Mouse (Mus musculus): ENCODE data around the gene Btnl6. TPM values are rescaled to one million over a fixed set of nuclear protein-coding genes. Genes with fewer than 3 reads are reported as not detected.
A peak's percentile ranks its signal among the peaks of the same experiment; 100 is the strongest.
"Not testable (repeated sequence)": the region's sequence is repeated elsewhere in the genome, so short reads cannot be mapped to it uniquely, and the experiment has no call there.

Gene Btnl6
- polyA plus RNA-seq, 1 experiment from 2014 or later = 30.9 TPM

- ATAC-seq = peak; percentile 89
- H3K9me3 ChIP-seq (ENCODE audit: control insufficient read depth, low read length); H3K4me1 ChIP-seq (ENCODE audit: control insufficient read depth, insufficient read depth, low read length); H3K27me3 ChIP-seq (replicated peaks; ENCODE audit: control insufficient read depth, insufficient read depth, low read length); H3K36me3 ChIP-seq (ENCODE audit: control insufficient read depth, insufficient read depth, low read length): not testable (repeated sequence)
- Histone ChIP-seq H3K9ac (ENCODE audit: low read depth, low read length) (peak within 1 kb of the TSS; percentile 57), H3K4me2 (ENCODE audit: low read depth, low read length) (peak within 1 kb of the TSS; percentile 55), H3K4me3 (ENCODE audit: low read length) (peak within 1 kb of the TSS; percentile 43), H3K27ac (ENCODE audit: low read length) (peak within 1 kb of the TSS; percentile 76)
- 59% methylated on average over 4 of the region's 5 CpGs for WGBS
Measured at GRCm38 (mm10) chr17:34477238-34478013, 39.7 kb downstream of the Btnl6 start, which contains the start of gene Btnl4. TSS of gene Btnl4 (minus strand) at chr17:34477318.

GRCm38 (mm10) chr17:34476427-34476826 lies 40.7 kb downstream of the Btnl6 start:
- H3K4me1 ChIP-seq (ENCODE audit: control insufficient read depth, insufficient read depth, low read length) = no peaks in the 10 kb centered on the region
- peak overlapping the region; percentile 57 for H3K9ac ChIP-seq (ENCODE audit: low read depth, low read length)
- WGBS = 71% methylated on average over 1 of the region's 2 CpGs
- peak overlapping the region; percentile 55 for H3K4me2 ChIP-seq (ENCODE audit: low read depth, low read length)
- 0 out of 2 replicates have a peak, but pooled peaks have one; percentile 15 for ATAC-seq
- H3K27me3 ChIP-seq (replicated peaks; ENCODE audit: control insufficient read depth, insufficient read depth, low read length) = no peaks in the 10 kb centered on the region
- peak overlapping the region; percentile 43 for H3K4me3 ChIP-seq (ENCODE audit: low read length)
- H3K27ac ChIP-seq (ENCODE audit: low read length) = peak overlapping the region; percentile 76
- H3K36me3 ChIP-seq (ENCODE audit: control insufficient read depth, insufficient read depth, low read length) = no peaks in the 10 kb centered on the region
- H3K9me3 ChIP-seq (ENCODE audit: control insufficient read depth, low read length) = no peaks in the 10 kb centered on the region

GRCm38 (mm10) chr17:34475060-34475459 lies 42.1 kb downstream of the Btnl6 start:
- no peaks in the 10 kb centered on the region for H3K27me3 ChIP-seq (replicated peaks; ENCODE audit: control insufficient read depth, insufficient read depth, low read length)
- WGBS = 62% methylated on average over 3 of the region's 3 CpGs
- no peaks in the 10 kb centered on the region for H3K9me3 ChIP-seq (ENCODE audit: control insufficient read depth, low read length)
- peak overlapping the region; percentile 57 for H3K9ac ChIP-seq (ENCODE audit: low read depth, low read length)
- no peaks in the 10 kb centered on the region for H3K4me1 ChIP-seq (ENCODE audit: control insufficient read depth, insufficient read depth, low read length)
- peak overlapping the region; percentile 43 for H3K4me3 ChIP-seq (ENCODE audit: low read length)
- ATAC-seq = peak; percentile 60
- peak overlapping the region; percentile 73; the same call in 1 of the 2 replicates for H3K27ac ChIP-seq (ENCODE audit: low read length)
- no peaks in the 10 kb centered on the region for H3K36me3 ChIP-seq (ENCODE audit: control insufficient read depth, insufficient read depth, low read length)
- peak overlapping the region; percentile 55 for H3K4me2 ChIP-seq (ENCODE audit: low read depth, low read length)

- Histone ChIP-seq H3K4me1 (ENCODE audit: control insufficient read depth, insufficient read depth, low read length) (no peaks in the 10 kb centered on the region), H3K27me3 (replicated peaks; ENCODE audit: control insufficient read depth, insufficient read depth, low read length) (no peaks in the 10 kb centered on the region), H3K9ac (ENCODE audit: low read depth, low read length) (no peak overlapping the region), H3K4me2 (ENCODE audit: low read depth, low read length) (no peak overlapping the region), H3K27ac (ENCODE audit: low read length) (no peak overlapping the region), H3K36me3 (ENCODE audit: control insufficient read depth, insufficient read depth, low read length) (no peaks in the 10 kb centered on the region), H3K4me3 (ENCODE audit: low read length) (no peak overlapping the region), H3K9me3 (ENCODE audit: control insufficient read depth, low read length) (no peaks in the 10 kb centered on the region)
- WGBS = 58% methylated on average over 2 of the region's 2 CpGs
- ATAC-seq = no peak
Measured at GRCm38 (mm10) chr17:34470491-34470890, 46.7 kb downstream of the Btnl6 start.

GRCm38 (mm10) chr17:34465906-34466305 lies 51.2 kb downstream of the Btnl6 start:
- H3K9ac ChIP-seq (ENCODE audit: low read depth, low read length); ATAC-seq; H3K27ac ChIP-seq (ENCODE audit: low read length); H3K4me1 ChIP-seq (ENCODE audit: control insufficient read depth, insufficient read depth, low read length); H3K36me3 ChIP-seq (ENCODE audit: control insufficient read depth, insufficient read depth, low read length); H3K27me3 ChIP-seq (replicated peaks; ENCODE audit: control insufficient read depth, insufficient read depth, low read length); H3K4me2 ChIP-seq (ENCODE audit: low read depth, low read length); H3K9me3 ChIP-seq (ENCODE audit: control insufficient read depth, low read length); H3K4me3 ChIP-seq (ENCODE audit: low read length): not testable (repeated sequence)

- ATAC-seq = no peak
- H3K4me3 ChIP-seq (ENCODE audit: low read length) = no peak overlapping the region
- 0 out of 2 replicates have a peak, but pooled peaks cover 5% of the 10 kb centered on the region for H3K4me1 ChIP-seq (ENCODE audit: control insufficient read depth, insufficient read depth, low read length)
- 83% methylated on average over 3 of the region's 3 CpGs for WGBS
- H3K9me3 ChIP-seq (ENCODE audit: control insufficient read depth, low read length) = no peaks in the 10 kb centered on the region
- no peaks in the 10 kb centered on the region for H3K36me3 ChIP-seq (ENCODE audit: control insufficient read depth, insufficient read depth, low read length)
- no peaks in the 10 kb centered on the region for H3K27me3 ChIP-seq (replicated peaks; ENCODE audit: control insufficient read depth, insufficient read depth, low read length)
- H3K27ac ChIP-seq (ENCODE audit: low read length) = no peak overlapping the region
- H3K4me2 ChIP-seq (ENCODE audit: low read depth, low read length) = no peak overlapping the region
- no peak overlapping the region for H3K9ac ChIP-seq (ENCODE audit: low read depth, low read length)
Measured at GRCm38 (mm10) chr17:34459255-34459654, 57.9 kb downstream of the Btnl6 start.

Other genes starting within 250 kb of the Btnl6 start
- gene H2-Aa, start 229.5 kb downstream of the Btnl6 start, polyA plus RNA-seq (2015; fragmentation: Nextera tagmentation; extraction: Ambion mirVana) = 15.7 and 17.5 TPM in 2 replicates
- gene H2-Eb1, start 211.5 kb downstream of the Btnl6 start, polyA plus RNA-seq (2015; fragmentation: Nextera tagmentation; extraction: Ambion mirVana) = 11.0 and 11.1 TPM in 2 replicates
- 0.05 TPM in 1 of 2 replicates, not detected in the other for gene H2-Eb2, start 191.7 kb downstream of the Btnl6 start, polyA plus RNA-seq (2015; fragmentation: Nextera tagmentation; extraction: Ambion mirVana)
- gene Btnl2, start 162.5 kb downstream of the Btnl6 start, polyA plus RNA-seq (2015; fragmentation: Nextera tagmentation; extraction: Ambion mirVana) = 10.6 and 16.0 TPM in 2 replicates
- gene Btnl1, start 140.2 kb downstream of the Btnl6 start, polyA plus RNA-seq (2015; fragmentation: Nextera tagmentation; extraction: Ambion mirVana) = 30.2 and 43.2 TPM in 2 replicates
- 0.81 and 1.2 TPM in 2 replicates for gene BC051142, start 118.5 kb downstream of the Btnl6 start, polyA plus RNA-seq (2015; fragmentation: Nextera tagmentation; extraction: Ambion mirVana)
- gene Btnl4, start 40.0 kb downstream of the Btnl6 start, polyA plus RNA-seq (2015; fragmentation: Nextera tagmentation; extraction: Ambion mirVana) = 18.1 and 22.3 TPM in 2 replicates
- gene Notch4, start 46.9 kb upstream of the Btnl6 start, polyA plus RNA-seq (2015; fragmentation: Nextera tagmentation; extraction: Ambion mirVana) = 2.5 and 3.8 TPM in 2 replicates
- 12.0 and 12.5 TPM in 2 replicates for gene Gpsm3, start 72.5 kb upstream of the Btnl6 start, polyA plus RNA-seq (2015; fragmentation: Nextera tagmentation; extraction: Ambion mirVana)
- 5.6 and 6.9 TPM in 2 replicates for gene Pbx2, start 73.9 kb upstream of the Btnl6 start, polyA plus RNA-seq (2015; fragmentation: Nextera tagmentation; extraction: Ambion mirVana)
- 2.3 and 2.4 TPM in 2 replicates for gene Ager, start 80.5 kb upstream of the Btnl6 start, polyA plus RNA-seq (2015; fragmentation: Nextera tagmentation; extraction: Ambion mirVana)
- 190 and 197 TPM in 2 replicates for gene Rnf5, start 86.3 kb upstream of the Btnl6 start, polyA plus RNA-seq (2015; fragmentation: Nextera tagmentation; extraction: Ambion mirVana)
- 61.8 and 67.9 TPM in 2 replicates for gene Agpat1, start 86.9 kb upstream of the Btnl6 start, polyA plus RNA-seq (2015; fragmentation: Nextera tagmentation; extraction: Ambion mirVana)
- gene Egfl8, start 98.6 kb upstream of the Btnl6 start, polyA plus RNA-seq (2015; fragmentation: Nextera tagmentation; extraction: Ambion mirVana) = 4.0 and 4.6 TPM in 2 replicates
- 32.3 and 32.9 TPM in 2 replicates for gene Ppt2, start 111.2 kb upstream of the Btnl6 start, polyA plus RNA-seq (2015; fragmentation: Nextera tagmentation; extraction: Ambion mirVana)
- 0.32 and 0.47 TPM in 2 replicates for gene Prrt1, start 112.2 kb upstream of the Btnl6 start, polyA plus RNA-seq (2015; fragmentation: Nextera tagmentation; extraction: Ambion mirVana)
- gene Fkbpl, start 127.4 kb upstream of the Btnl6 start, polyA plus RNA-seq (2015; fragmentation: Nextera tagmentation; extraction: Ambion mirVana) = 10.2 and 14.4 TPM in 2 replicates
- gene Atf6b, start 129.8 kb upstream of the Btnl6 start, polyA plus RNA-seq (2015; fragmentation: Nextera tagmentation; extraction: Ambion mirVana) = 66.3 and 69.1 TPM in 2 replicates
- 1.1 TPM in 2 replicates for gene Tnxb, start 153.2 kb upstream of the Btnl6 start, polyA plus RNA-seq (2015; fragmentation: Nextera tagmentation; extraction: Ambion mirVana)
- gene C4b, start 226.5 kb upstream of the Btnl6 start, polyA plus RNA-seq (2015; fragmentation: Nextera tagmentation; extraction: Ambion mirVana) = 0.83 and 0.92 TPM in 2 replicates

Data from intestine, embryonic 16.5 days (tissue).